Mouse (Mus musculus) midbrain, postnatal 0 days (tissue): ENCODE measurements at regions not wholly inside any gene's neighbourhood (a gene's known extent, or its start where the extent isn't known, plus 50 kb on each side); places are given as distances from the start of the nearest gene placed in this dataset.

ENCODE experiments used
- ATAC-seq: fragments of 200-750 bp; cut with Nextera tagmentation; 2 replicates; pipeline ENCODE4 v1.8.0; 2017; ENCODE audit warnings: moderate number of reproducible peaks, mild to moderate bottlenecking, moderate TSS enrichment, moderate library complexity; ENCODE audit not compliant: low FRiP score
- DNase-seq: peaks from one replicate; pipeline ENCODE4 v3.0.0-alpha.2; 2015; ENCODE audit warnings: low spot score
- H3K27ac ChIP-seq: fragments of 300-500 bp; sonication (generic); 2 replicates; pipeline ENCODE4 v1.5.1; 2014; ENCODE audit warnings: low read depth, mild to moderate bottlenecking, low read length, mixed read lengths
- H3K27me3 ChIP-seq: fragments of 300-500 bp; sonication (generic); 2 replicates; pipeline ENCODE4 v1.6.1; 2014; ENCODE audit warnings: low read length, control low read depth, mixed read lengths; ENCODE audit not compliant: insufficient read depth
- H3K36me3 ChIP-seq: fragments of 300-500 bp; sonication (generic); 2 replicates; pipeline ENCODE4 v1.6.1; 2014; ENCODE audit warnings: low read length, control low read depth, mixed read lengths; ENCODE audit not compliant: insufficient read depth
- H3K4me1 ChIP-seq: fragments of 300-500 bp; sonication (generic); 2 replicates; pipeline ENCODE4 v1.6.1; 2014; ENCODE audit warnings: mild to moderate bottlenecking, control low read depth, antibody characterized with exemption, low read length, mixed read lengths; ENCODE audit not compliant: insufficient read depth
- H3K4me2 ChIP-seq: fragments of 300-500 bp; sonication (generic); 2 replicates; pipeline ENCODE4 v1.6.1; 2014; ENCODE audit warnings: low read depth, mild to moderate bottlenecking, low read length, mixed read lengths; ENCODE audit not compliant: poor library complexity, severe bottlenecking
- H3K4me3 ChIP-seq: fragments of 300-500 bp; sonication (generic); 2 replicates; pipeline ENCODE4 v1.5.1; 2014; ENCODE audit warnings: low read depth, mild to moderate bottlenecking, low read length, moderate library complexity
- H3K9ac ChIP-seq: fragments of 300-500 bp; sonication (generic); replicated peaks from 2 replicates; pipeline ENCODE4 v1.6.1; 2014; ENCODE audit warnings: mild to moderate bottlenecking, low read length, moderate library complexity, mixed read lengths; ENCODE audit not compliant: poor library complexity, severe bottlenecking
- H3K9me3 ChIP-seq: fragments of 300-500 bp; sonication (generic); 2 replicates; pipeline ENCODE4 v1.6.1; 2016; ENCODE audit warnings: low read length, control low read depth
- CTCF ChIP-seq: IDR thresholded peaks from 2 replicates; pipeline ENCODE4 v1.5.1; 2016; ENCODE audit warnings: antibody characterized with exemption, mild to moderate bottlenecking
- WGBS: fragments of 180-500 bp; shearing (Covaris S2); extraction: QIAGEN DNeasy Blood & Tissue Kit; methylation state at CpG from one replicate; pipeline ENCODE4 v1.1.7; 2014; 5-methylcytosine and 5-hydroxymethylcytosine counted together

DNA sequence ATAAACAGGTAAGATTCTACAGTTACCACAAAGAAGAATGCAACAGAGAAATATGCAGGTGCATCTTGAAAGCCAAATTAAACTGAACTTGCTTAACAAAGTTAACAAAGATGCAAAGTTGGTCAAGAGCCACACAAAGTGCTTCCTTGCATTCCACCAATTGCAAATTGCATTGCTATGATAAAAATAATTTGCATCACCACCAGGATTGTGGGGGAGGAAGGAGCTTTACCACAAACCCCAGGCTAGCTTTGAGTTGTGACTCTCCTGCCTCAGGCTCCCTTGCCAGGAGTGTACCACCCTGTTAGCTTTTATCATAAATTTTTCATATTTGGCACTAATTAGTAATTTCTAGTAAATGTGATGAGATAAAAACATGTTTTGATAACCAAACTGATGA is 55.4 kb upstream of the Arhgap11a start:
- DNase-seq (no peak), ATAC-seq (no peak)
- Histone ChIP-seq H3K9me3 (no peaks in the 10 kb centered on the region), H3K27ac (no peak overlapping the region), H3K4me1 (no peaks in the 10 kb centered on the region), H3K9ac (no peak overlapping the region), H3K36me3 (no peaks in the 10 kb centered on the region), H3K27me3 (no peaks in the 10 kb centered on the region), H3K4me2 (no peak overlapping the region), H3K4me3 (no peak overlapping the region)
- no peak for TF ChIP-seq CTCF

DNA sequence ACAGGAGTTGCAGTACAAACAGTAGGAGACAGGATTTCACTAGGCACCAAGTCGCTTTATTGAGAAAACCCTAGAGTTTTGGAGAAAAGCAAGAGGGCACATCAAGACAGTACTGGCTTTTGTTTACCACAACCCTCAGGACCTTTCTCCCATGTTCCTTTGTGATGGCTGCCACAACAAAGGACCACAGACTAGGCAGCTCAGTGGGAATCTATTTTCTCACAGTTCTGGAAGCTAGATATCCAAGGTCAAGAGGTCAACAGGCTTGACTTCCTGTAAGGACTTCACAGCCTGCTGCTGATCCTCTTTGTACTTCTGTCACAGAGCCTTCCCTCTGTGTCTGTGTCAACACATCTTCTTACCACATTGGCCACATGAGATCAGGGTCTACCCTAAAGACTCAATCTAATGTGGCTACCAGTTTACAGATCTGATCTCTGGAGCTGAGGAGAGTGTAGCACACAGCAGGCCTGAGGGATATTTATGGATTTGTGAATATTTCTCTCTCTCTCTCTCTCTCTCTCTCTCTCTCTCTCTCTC is 54.6 kb upstream of the Arhgap11a start:
- Histone ChIP-seq H3K27ac (no peak overlapping the region), H3K4me3 (no peak overlapping the region), H3K4me2 (no peak overlapping the region), H3K27me3 (no peaks in the 10 kb centered on the region), H3K36me3 (no peaks in the 10 kb centered on the region), H3K9ac (no peak overlapping the region), H3K9me3 (no peaks in the 10 kb centered on the region), H3K4me1 (no peaks in the 10 kb centered on the region)
- ATAC-seq, result no peak
- TF ChIP-seq CTCF, result no peak
- 14% methylated on average over 1 of the region's 1 CpGs for WGBS
- no peak for DNase-seq

DNA sequence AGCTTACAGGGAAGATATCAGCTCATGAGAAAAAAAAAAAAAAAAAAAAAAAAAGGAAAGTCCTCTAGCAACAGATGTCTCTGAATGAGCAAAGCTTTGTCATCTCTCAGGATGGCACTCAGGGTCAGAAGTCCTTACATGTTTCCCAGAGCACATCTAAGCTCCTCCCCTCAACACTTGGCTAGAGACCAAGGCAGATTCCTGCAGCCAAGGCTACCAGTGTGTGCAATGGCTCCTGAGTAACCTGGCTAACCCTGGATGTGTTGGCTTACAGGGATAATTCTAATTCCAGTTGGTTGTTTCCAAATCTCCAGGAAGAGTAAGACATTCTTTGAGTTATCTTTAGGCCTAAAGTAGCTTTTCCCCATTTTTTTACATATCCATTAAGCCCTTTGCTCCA is 53.9 kb upstream of the Arhgap11a start:
- Histone ChIP-seq H3K4me1 (no peaks in the 10 kb centered on the region), H3K27me3 (no peaks in the 10 kb centered on the region), H3K9ac (no peak overlapping the region), H3K36me3 (no peaks in the 10 kb centered on the region), H3K4me2 (no peak overlapping the region), H3K27ac (no peak overlapping the region), H3K9me3 (no peaks in the 10 kb centered on the region), H3K4me3 (no peak overlapping the region)
- no peak for ATAC-seq
- DNase-seq, result no peak
- no peak for TF ChIP-seq CTCF

DNA sequence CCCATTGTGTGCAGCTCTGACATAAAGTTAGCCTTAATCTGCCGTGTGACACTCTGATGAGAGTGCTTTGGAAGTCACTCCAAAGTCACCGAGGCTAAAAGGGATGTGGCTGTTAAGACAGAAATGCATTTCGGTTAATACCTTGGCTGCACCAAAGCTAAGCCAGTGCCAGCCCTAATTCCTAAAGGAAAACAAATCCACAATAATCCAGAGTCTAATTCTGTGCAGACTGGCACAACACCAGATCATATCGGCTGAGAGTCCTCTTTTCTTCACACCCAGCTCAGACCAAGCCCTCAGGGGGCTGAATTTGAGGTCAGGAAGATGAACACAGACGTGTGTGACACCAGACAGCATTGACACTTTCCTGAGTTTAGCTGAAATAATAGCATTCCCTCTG is 52.0 kb upstream of the Arhgap11a start:
- no peak for TF ChIP-seq CTCF
- WGBS, result 13% methylated on average over 5 of the region's 5 CpGs
- Histone ChIP-seq H3K9me3 (no peaks in the 10 kb centered on the region), H3K27ac (no peak overlapping the region), H3K36me3 (no peaks in the 10 kb centered on the region), H3K4me2 (no peak overlapping the region), H3K27me3 (no peaks in the 10 kb centered on the region), H3K4me1 (no peaks in the 10 kb centered on the region), H3K4me3 (no peak overlapping the region), H3K9ac (no peak overlapping the region)
- 0 out of 2 replicates have a peak, but pooled peaks have one; percentile 23 for ATAC-seq
- peak; percentile 9 for DNase-seq

DNA sequence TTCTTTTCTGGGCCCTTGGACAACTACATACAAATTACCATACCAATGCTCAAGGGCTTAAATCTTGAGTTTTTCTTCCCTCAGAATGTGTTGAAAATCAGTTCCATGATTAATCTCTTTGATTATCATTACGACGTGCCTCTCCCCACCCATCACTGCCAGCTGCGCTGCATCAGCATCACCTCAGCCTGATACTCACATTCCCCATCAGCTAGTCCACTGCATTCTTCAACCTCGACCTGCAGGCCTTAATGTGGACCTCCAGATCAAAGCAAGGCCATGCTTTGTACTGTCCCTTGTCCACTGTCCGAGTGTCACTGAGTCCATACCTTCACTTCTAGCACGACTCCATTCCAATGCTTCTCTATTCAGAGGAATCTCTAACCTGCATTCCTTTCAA is 50.3 kb upstream of the Arhgap11a start:
- DNase-seq (no peak), ATAC-seq (no peak)
- Histone ChIP-seq H3K27ac (no peak overlapping the region), H3K4me2 (no peak overlapping the region), H3K36me3 (no peaks in the 10 kb centered on the region), H3K4me1 (no peaks in the 10 kb centered on the region), H3K4me3 (no peak overlapping the region), H3K27me3 (no peaks in the 10 kb centered on the region), H3K9ac (no peak overlapping the region), H3K9me3 (no peaks in the 10 kb centered on the region)
- 82% methylated on average over 6 of the region's 6 CpGs for WGBS
- TF ChIP-seq CTCF, result no peak
